Mouse (Mus musculus): ENCODE data around the gene Abhd2. TPM values are rescaled to one million over a fixed set of nuclear protein-coding genes. Genes with fewer than 3 reads are reported as not detected.

Abhd2 gene
- total RNA-seq, 4 experiments from 2014 or later, result 106 to 135 (median 117) TPM

GRCm38 (mm10) chr7:79375594-79375993 lies 102.6 kb downstream of the Abhd2 start:
- no peak for DNase-seq (ENCODE audit: low spot score in 2 of 2)

GRCm38 (mm10) chr7:79376516-79377275 lies 103.7 kb downstream of the Abhd2 start:
- DNase-seq (ENCODE audit: low spot score in 2 of 2), result no peak

GRCm38 (mm10) chr7:79386422-79387133 lies 113.6 kb downstream of the Abhd2 start, which contains the start of gene Rlbp1:
Gene Rlbp1, minus strand, starts transcription at chr7:79387048.
- no peak for DNase-seq (ENCODE audit: low spot score in 2 of 2)

- DNase-seq (ENCODE audit: low spot score in 2 of 2), result no peak
Observed at GRCm38 (mm10) chr7:79387140-79387539, 114.1 kb downstream of the Abhd2 start.

- DNase-seq (ENCODE audit: low spot score in 2 of 2), result no peak
Observed at GRCm38 (mm10) chr7:79387991-79388390, 115.0 kb downstream of the Abhd2 start.

GRCm38 (mm10) chr7:79388671-79389206 lies 115.7 kb downstream of the Abhd2 start:
- DNase-seq (ENCODE audit: low spot score in 2 of 2), result no peak

- DNase-seq (ENCODE audit: low spot score in 2 of 2), result no peak
Observed at GRCm38 (mm10) chr7:79390141-79390708, 117.2 kb downstream of the Abhd2 start.

GRCm38 (mm10) chr7:79391471-79391870 lies 118.5 kb downstream of the Abhd2 start:
- no peak for DNase-seq (ENCODE audit: low spot score in 2 of 2)

GRCm38 (mm10) chr7:79391883-79392649 lies 119.1 kb downstream of the Abhd2 start, which contains the start of gene Fanci:
Gene Fanci, plus strand, starts transcription at chr7:79391929.
- peak; percentile 89 to 95 for DNase-seq (ENCODE audit: low spot score in 2 of 2)

GRCm38 (mm10) chr7:79392860-79393513 lies 120.0 kb downstream of the Abhd2 start:
- no peak for DNase-seq (ENCODE audit: low spot score in 2 of 2)

GRCm38 (mm10) chr7:79393924-79394323 lies 120.9 kb downstream of the Abhd2 start:
- no peak for DNase-seq (ENCODE audit: low spot score in 2 of 2)

- DNase-seq (ENCODE audit: low spot score in 2 of 2), result no peak
Observed at GRCm38 (mm10) chr7:79394666-79395065, 121.7 kb downstream of the Abhd2 start.

GRCm38 (mm10) chr7:79395186-79395585 lies 122.2 kb downstream of the Abhd2 start:
- no peak for DNase-seq (ENCODE audit: low spot score in 2 of 2)

GRCm38 (mm10) chr7:79397446-79397963 lies 124.5 kb downstream of the Abhd2 start:
- DNase-seq (ENCODE audit: low spot score in 2 of 2), result no peak

GRCm38 (mm10) chr7:79398426-79398825 lies 125.4 kb downstream of the Abhd2 start:
- DNase-seq (ENCODE audit: low spot score in 2 of 2), result no peak

GRCm38 (mm10) chr7:79398971-79399370 lies 126.0 kb downstream of the Abhd2 start:
- DNase-seq (ENCODE audit: low spot score in 2 of 2), result no peak

GRCm38 (mm10) chr7:79400296-79400695 lies 127.3 kb downstream of the Abhd2 start:
- DNase-seq (ENCODE audit: low spot score in 2 of 2), result no peak

- no peak for DNase-seq (ENCODE audit: low spot score in 2 of 2)
Observed at GRCm38 (mm10) chr7:79414449-79415375, 141.7 kb downstream of the Abhd2 start.

All from left cerebral cortex, adult 8-10 months (tissue).